Mouse (Mus musculus): ENCODE measurements at regions not wholly inside any gene's neighbourhood (a gene's known extent, or its start where the extent isn't known, plus 50 kb on each side); places are given as distances from the start of the nearest gene placed in this dataset.

- peak; percentile 4 for DNase-seq
These were observed 72.0 kb upstream of the Samt3 start for GRCm38 (mm10) chrX:85971973-85972372.

- no peak for DNase-seq
These were observed 62.9 kb upstream of the Samt3 start for GRCm38 (mm10) chrX:85981051-85981450.

Measured in liver (tissue).